Mouse (Mus musculus): Measurements from ENCODE around the gene Gpx4.

Gpx4 gene

DNA sequence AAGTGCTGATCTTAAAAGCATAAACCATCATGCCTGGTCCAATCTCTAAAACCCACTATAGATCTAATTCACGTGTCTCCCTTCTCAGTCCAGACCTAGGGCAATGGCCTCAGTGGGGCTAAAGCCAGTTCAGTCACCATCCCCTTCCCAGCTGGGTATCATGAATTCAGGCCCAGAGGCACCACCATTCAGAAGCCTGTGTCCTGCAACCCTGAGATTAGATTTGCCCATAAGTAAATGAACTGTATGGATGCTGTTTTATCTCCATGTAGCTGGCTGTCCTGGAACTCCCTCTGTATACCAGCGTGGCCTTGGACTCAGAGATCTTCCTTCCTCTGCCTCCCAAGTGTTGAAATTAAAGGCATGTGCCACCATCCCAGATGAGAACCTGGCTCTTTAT lies 56.1 kb downstream of the Gpx4 start:
- no peak for DNase-seq (ENCODE audit: extremely low read depth, low read depth, low spot score)

DNA sequence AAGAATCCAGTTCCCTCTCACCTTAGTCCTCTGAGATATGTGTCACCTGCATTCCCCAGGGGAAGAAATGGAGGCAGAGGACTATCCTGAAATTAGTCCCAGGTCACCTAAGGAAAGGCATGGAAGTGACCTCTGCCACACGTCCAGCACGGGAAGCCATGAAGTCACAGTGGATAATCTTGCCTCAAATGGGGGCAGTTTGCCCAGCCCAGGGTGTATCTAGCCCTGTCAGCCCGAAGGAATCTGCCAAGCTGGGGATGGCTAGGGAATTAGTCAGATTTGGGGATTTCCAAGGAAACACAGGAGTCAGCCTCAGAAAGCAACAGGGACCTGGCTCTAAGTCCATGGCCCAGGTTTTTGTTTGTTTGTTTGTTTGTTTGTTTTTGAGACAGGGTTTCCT lies 57.2 kb downstream of the Gpx4 start:
- DNase-seq (ENCODE audit: extremely low read depth, low read depth, low spot score): no peak

DNA sequence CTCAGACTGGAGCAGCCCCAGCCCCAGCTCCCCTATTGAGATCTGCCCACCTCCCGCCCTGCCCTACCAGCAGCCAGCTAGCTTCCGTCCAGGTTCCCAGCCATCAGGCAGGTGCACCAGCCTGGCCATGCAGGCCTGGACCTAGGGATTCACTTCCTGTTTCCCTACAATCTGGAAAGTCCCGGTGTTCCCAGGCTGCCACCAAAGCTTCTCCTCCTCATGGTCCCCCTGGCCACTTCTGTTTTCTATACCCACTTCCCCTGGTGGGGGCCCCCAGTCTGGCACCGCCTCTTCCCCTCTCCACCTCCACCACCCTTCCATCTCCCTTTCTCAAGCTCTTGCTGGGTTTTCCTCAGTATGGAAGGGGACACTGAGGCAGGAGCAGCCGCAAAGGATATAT lies 58.5 kb downstream of the Gpx4 start, which contains the start of gene Sbno2:
Gene Sbno2 (minus strand): TSS at position 112 of the 400 bp plus-strand sequence.
- no peak for DNase-seq (ENCODE audit: extremely low read depth, low read depth, low spot score)

DNA sequence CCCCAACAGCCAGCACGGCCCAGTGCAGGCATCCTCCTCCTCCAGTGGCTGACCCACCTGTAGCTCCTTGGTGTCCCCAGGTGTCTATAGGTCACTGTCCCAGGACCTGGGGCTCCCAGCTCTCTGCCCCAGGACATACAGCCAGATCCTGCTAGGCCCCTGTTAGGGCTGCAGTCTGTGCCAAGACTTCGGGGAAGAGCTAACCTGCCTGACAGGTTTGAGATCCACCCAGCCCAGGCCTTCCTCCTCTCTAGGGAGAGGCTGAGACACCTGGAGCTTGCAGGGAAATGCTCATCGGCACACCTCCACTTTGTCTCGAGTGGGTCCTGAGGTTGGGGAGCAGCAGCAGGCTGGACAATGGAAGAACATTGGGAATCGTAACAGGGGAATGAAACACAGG lies 59.0 kb downstream of the Gpx4 start:
- no peak for DNase-seq (ENCODE audit: extremely low read depth, low read depth, low spot score)
